Mouse (Mus musculus): Measurements from ENCODE around the gene Cxcl5.
"Not testable (repeated sequence)": the region's sequence is repeated elsewhere in the genome, so short reads cannot be mapped to it uniquely, and the experiment has no call there.

The Cxcl5 gene

DNA sequence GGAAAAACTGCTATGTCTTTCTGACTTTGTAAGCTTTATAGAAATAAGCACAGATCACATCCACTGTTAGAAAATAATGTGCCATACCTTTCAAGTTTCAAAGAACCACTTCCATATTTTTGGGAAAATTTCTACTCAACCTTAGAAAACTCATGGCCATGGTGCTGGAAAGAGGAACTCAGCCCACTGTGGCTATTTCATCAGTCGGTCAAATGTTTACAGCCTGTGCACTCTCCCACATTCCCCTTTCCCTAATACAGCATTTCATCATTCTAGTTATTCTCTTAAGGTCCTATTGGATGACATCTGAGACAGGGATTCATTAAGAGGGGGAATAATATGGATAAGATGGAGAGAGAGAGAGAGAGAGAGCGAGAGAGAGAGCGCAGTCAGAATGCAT, 24.5 kb downstream of the Cxcl5 start:
- DNase-seq (ENCODE audit: low read depth, low spot score), result no peak

DNA sequence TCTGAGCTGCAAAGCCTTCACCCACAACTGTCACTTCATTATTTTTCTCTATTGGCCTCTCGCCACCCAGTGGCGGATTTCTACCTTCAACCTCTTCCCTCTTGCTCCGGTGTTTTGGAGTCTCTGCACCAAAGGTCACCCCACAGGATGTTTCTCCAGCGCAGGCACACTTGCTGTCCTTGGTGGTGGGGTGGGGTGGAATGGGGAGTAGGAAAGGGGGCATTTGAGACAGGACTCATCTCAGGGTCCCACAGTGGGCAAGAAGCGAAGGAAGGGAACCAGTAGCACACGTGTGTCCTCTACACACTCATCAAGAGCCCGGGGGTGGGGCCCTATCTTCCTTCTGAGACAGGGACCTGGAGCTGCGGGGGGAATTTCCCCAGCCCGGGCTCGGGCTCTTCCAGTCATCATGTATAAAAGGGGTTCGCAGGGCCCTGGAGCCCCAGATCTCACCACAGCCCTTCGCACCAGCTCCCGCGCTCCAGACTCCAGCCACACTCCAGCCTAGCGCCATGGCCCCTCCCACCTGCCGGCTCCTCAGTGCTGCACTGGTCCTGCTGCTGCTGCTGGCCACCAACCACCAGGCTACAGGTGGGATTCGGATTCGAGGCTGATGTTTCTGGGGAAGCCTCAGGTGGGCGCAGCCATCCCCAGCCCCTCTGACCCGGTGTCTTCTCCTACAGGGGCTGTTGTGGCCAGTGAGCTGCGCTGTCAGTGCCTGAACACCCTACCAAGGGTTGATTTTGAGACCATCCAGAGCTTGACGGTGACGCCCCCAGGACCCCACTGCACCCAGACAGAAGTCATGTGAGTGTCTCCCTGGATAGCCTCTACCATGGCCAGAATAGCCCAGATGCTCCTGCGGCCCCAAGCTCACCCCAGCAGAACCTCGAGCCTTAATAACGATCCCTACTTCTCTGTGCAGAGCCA, 26.8 kb downstream of the Cxcl5 start, which contains the start of gene Cxcl3:
Gene Cxcl3, plus strand, starts transcription at position 445 of the 930 bp plus-strand sequence.
- DNase-seq (ENCODE audit: low read depth, low spot score), result peak; percentile 43

DNA sequence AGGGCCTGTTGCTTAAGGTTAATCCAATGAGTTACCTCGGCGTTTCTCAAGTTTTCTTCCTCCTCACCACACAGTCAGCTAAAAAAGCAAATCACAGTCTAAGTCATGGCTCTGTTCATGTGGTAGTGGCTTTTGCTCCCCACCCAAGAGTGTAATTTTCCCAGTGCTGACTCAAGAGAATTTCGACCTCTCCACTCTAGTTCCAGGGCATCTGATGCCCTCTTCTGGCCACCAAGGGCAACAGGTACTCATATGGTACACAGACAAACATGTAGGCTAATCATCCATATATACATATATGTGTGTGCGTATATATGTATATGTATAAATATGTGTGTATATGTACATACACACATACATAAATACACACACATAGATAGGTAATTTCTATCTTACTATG, 29.0 kb downstream of the Cxcl5 start:
- DNase-seq (ENCODE audit: low read depth, low spot score), result no peak

DNA sequence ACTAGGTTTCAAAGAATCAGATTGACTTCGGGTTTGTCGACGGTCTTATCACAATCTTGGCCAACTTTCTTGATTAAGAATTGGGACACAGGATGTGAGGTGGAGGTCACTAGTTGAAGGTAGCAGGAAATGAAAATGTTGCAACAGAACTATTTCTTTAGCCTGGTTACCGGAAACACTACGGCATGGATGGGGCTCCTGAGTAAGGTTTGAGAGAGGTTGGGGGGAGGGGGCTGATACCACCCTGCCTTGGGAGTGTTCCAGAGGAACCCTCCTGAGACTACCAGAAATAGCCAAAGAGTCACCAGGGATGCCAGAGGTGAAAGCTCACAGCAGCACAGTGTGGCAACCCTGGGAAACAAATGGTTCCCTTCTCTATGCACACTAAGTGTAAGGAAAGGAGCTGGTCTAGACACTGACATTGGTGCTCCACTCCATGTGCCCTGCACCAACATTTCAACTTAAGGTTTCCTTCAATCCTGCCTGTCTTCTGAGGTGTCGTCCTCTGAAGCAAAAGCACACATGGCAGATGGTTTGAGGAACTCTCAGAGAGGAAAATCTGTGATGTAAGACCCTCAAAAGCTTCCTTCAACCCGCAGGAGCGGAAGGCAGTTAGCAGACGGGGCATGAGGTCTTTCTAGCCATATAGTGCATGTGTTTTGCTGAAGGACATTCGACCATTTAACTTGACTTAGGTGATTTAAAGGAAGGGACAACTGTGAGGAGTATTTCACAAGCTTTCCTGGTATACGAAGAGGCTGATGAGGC, 30.3 kb downstream of the Cxcl5 start:
- no peak for DNase-seq (ENCODE audit: low read depth, low spot score)

DNA sequence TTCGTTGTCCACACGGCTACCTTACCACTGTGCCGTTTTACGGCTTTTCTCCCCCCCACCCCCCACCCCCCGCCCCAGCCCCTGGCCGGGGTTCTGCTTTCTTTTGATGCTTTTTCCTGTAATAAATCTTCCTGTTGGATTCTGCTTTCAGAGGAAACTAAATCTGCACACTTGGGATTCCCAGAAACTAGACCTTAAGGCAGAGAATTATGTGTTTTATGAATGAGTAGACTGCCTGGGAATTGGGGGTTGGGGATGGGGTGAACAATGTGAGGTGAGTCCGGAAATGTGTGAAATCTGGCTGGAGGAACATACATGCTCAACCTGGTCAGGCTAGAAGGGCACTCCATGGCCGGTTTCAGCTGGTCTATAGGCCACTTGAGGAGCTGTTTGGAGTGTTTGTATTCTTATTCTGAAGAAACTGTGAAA, 30.9 kb downstream of the Cxcl5 start:
- DNase-seq (ENCODE audit: low read depth, low spot score), result peak; percentile 67

DNA sequence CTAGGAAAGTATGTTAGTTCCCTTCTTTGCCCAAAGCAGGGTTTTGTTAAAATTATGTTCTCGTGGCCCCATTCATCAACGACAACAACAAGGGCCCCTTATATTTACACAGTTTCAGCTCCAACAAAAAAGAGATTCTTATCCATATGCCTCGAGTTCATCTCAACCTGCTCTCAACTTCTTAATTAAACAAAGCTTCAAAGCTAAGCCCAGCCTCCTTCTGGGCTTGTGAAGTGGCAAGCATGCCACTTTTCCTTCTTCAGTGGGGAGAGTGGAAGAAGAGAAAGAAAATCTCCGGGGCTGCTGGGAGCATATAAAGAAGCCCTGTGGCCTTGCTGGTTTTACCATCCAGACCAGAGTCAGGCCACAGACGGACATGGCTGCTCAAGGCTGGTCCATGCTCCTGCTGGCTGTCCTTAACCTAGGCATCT, 35.0 kb downstream of the Cxcl5 start, which contains the start of gene Cxcl15:
Gene Cxcl15, plus strand, starts transcription at position 340 of the 431 bp plus-strand sequence.
- DNase-seq (ENCODE audit: low read depth, low spot score), result no peak

DNA sequence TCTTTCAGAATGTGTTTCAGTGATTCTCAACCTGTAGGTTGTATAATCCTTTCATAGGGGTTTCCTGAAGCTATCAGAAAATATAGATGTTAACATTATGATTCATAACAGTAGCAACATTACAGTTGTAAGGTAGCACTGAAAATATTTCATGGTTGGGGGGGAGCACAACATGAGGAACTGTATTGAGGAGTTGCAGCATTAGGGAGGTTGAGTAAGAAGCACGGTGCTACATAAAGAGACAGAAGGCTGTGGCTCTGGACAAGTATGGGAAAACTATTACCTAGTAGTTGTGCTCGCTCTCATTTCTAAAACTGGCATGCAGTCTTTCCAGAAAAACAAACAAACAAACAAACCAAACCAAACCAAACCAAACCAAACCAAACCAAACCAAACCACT, 36.2 kb downstream of the Cxcl5 start:
- DNase-seq (ENCODE audit: low read depth, low spot score), result not testable (repeated sequence)

DNA sequence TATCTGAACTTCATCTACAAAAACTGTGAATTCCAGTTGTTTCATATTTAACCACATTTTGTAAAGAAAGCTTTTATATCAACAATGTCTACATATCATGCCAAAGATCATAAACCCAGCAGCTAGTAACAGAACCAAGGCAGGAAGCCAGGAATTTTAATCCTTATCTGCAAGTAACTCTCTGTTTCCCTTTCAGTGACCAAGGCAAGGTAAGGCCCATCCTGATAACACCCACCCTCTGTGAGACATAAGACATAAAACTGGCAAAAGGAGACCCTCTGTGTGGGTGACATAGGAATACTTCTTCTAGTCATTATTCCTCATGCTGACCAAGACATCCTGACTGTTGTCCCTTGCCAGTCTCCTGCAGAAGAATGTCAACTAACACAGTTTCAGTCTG, 45.4 kb downstream of the Cxcl5 start:
- no peak for DNase-seq (ENCODE audit: low read depth, low spot score)

DNA sequence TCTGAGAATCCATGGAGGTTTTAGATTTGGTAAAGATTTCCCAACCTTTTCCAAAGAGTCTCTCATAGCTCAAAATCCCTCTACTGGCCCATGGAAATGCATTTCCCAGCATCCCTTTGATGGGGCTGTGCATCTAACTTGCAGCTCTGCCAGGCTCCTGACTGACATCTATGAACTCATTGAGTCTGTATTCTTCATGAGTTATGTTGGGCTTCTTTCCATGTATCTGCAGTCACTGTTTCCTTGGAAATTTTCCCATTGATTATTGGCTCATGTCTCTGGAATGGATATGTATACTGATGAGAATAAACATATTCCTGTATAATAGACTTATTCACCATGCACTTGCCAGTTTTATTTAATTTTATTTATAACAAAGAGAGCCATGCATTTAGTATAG, 46.9 kb downstream of the Cxcl5 start:
- DNase-seq (ENCODE audit: low read depth, low spot score), result no peak

DNA sequence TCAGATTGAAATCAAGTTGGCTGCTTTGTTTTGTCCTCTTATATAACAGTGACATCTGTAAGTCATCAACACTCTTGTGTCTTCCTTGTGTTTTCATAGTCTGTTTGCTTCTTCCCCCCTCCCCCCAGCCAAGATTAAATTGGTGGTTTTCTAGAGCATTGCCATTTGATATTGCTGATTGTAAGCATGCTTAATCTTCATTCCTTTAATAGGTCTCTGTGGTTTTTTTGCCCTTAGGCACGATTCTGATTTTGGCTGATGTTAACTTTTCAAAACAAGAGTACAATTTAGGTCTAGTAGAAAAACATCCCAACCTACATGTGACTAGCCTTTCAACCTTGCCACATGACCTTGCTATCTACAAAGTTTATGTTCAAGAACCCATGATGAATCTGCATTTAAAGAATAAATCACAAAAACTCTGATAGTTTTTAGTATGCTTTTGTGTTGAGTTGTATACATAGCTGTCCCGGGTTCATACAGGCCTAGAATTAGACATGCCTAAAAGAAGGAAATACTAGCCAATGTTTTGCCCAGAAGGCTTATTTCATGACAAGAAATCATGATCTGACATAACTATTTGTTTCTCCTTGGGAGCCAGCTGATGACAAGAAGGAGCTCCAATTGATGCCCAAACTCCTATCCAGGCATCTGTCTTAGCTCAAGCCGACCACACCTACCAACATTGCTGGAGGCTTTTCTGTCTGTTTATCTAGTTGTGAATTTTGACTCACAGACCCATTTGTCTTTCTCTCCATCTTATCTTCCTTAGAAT, 48.2 kb downstream of the Cxcl5 start:
- DNase-seq (ENCODE audit: low read depth, low spot score), result no peak

All from mesoderm, embryonic 11.5 days (tissue).